Mouse (Mus musculus): ENCODE results near the gene Mtss1l. TPM values are rescaled to one million over a fixed set of nuclear protein-coding genes. Genes with fewer than 3 reads are reported as not detected.

The Mtss1l gene
- polyA plus RNA-seq, 1 experiment from 2014 or later = 19.2 TPM

GRCm38 (mm10) chr8:110719898-110720653 lies 1.2 kb upstream of the Mtss1l start:
- Histone ChIP-seq H3K27me3 (no peaks in the 10 kb centered on the region), H3K4me2 (peak overlapping the region; percentile 93), H3K27ac (peak overlapping the region; percentile 92), H3K9ac (replicated peaks) (no peak overlapping the region; the same call in 1 of the 2 replicates), H3K9me3 (no peaks in the 10 kb centered on the region), H3K4me3 (replicated peaks) (0 out of 2 replicates have a peak overlapping the region, but pooled peaks have one; percentile 80), H3K36me3 (peaks cover 18% of the 10 kb centered on the region), H3K4me1 (replicated peaks) (peaks cover 75% of the 10 kb centered on the region)
- no peak for ATAC-seq (ENCODE audit: insufficient number of reproducible peaks, insufficient read depth, low FRiP score, low TSS enrichment, low read depth)
- 52% methylated on average over 6 of the region's 6 CpGs for WGBS

GRCm38 (mm10) chr8:110721606-110722413 lies 534 bp downstream of the Mtss1l start:
- Histone ChIP-seq H3K9me3 (no peaks in the 10 kb centered on the region), H3K36me3 (peaks cover 33% of the 10 kb centered on the region), H3K9ac (replicated peaks) (peak overlapping the region; percentile 89), H3K4me2 (peak overlapping the region; percentile 93), H3K4me1 (replicated peaks) (peaks cover 89% of the 10 kb centered on the region), H3K4me3 (replicated peaks) (peak overlapping the region; percentile 80), H3K27me3 (no peaks in the 10 kb centered on the region), H3K27ac (peak overlapping the region; percentile 92)
- WGBS = under 1% methylated on average over 34 of the region's 59 CpGs
- ATAC-seq (ENCODE audit: insufficient number of reproducible peaks, insufficient read depth, low FRiP score, low TSS enrichment, low read depth) = peak; percentile 38

GRCm38 (mm10) chr8:110722414-110723011 lies 1.2 kb downstream of the Mtss1l start:
- 48% methylated on average over 11 of the region's 11 CpGs for WGBS
- no peaks in the 10 kb centered on the region for H3K27me3 ChIP-seq
- peaks cover 86% of the 10 kb centered on the region for H3K4me1 ChIP-seq (replicated peaks)
- no peaks in the 10 kb centered on the region for H3K9me3 ChIP-seq
- ATAC-seq (ENCODE audit: insufficient number of reproducible peaks, insufficient read depth, low FRiP score, low TSS enrichment, low read depth) = no peak
- H3K27ac ChIP-seq = peak overlapping the region; percentile 92
- H3K4me2 ChIP-seq = peak overlapping the region; percentile 93
- H3K9ac ChIP-seq (replicated peaks) = peak overlapping the region; percentile 89
- peaks cover 40% of the 10 kb centered on the region for H3K36me3 ChIP-seq
- peak overlapping the region; percentile 80 for H3K4me3 ChIP-seq (replicated peaks)

- Histone ChIP-seq H3K27me3 (no peaks in the 10 kb centered on the region), H3K27ac (peak overlapping the region; percentile 90), H3K36me3 (peaks cover 60% of the 10 kb centered on the region), H3K9me3 (no peaks in the 10 kb centered on the region), H3K4me1 (replicated peaks) (peaks cover 67% of the 10 kb centered on the region), H3K4me3 (replicated peaks) (no peak overlapping the region), H3K9ac (replicated peaks) (no peak overlapping the region), H3K4me2 (peak overlapping the region; percentile 93)
- no peak for ATAC-seq (ENCODE audit: insufficient number of reproducible peaks, insufficient read depth, low FRiP score, low TSS enrichment, low read depth)
- WGBS = 63% methylated on average over 3 of the region's 3 CpGs
Measured at GRCm38 (mm10) chr8:110724493-110724892, 3.2 kb downstream of the Mtss1l start.

GRCm38 (mm10) chr8:110725084-110725838 lies 4.0 kb downstream of the Mtss1l start:
- 56% methylated on average over 7 of the region's 7 CpGs for WGBS
- Histone ChIP-seq H3K27ac (peak overlapping the region; percentile 90), H3K36me3 (peaks cover 68% of the 10 kb centered on the region), H3K4me2 (peak overlapping the region; percentile 93), H3K9ac (replicated peaks) (peak overlapping the region; percentile 44; the same call in 1 of the 2 replicates), H3K4me1 (replicated peaks) (peaks cover 59% of the 10 kb centered on the region), H3K27me3 (no peaks in the 10 kb centered on the region), H3K4me3 (replicated peaks) (0 out of 2 replicates have a peak overlapping the region, but pooled peaks have one; percentile 3), H3K9me3 (no peaks in the 10 kb centered on the region)
- no peak for ATAC-seq (ENCODE audit: insufficient number of reproducible peaks, insufficient read depth, low FRiP score, low TSS enrichment, low read depth)

GRCm38 (mm10) chr8:110726893-110727292 lies 5.6 kb downstream of the Mtss1l start:
- WGBS = 10% methylated on average over 18 of the region's 18 CpGs
- Histone ChIP-seq H3K4me1 (replicated peaks) (peaks cover 51% of the 10 kb centered on the region), H3K27ac (no peak overlapping the region), H3K9ac (replicated peaks) (no peak overlapping the region), H3K9me3 (no peaks in the 10 kb centered on the region), H3K4me3 (replicated peaks) (no peak overlapping the region), H3K27me3 (no peaks in the 10 kb centered on the region), H3K36me3 (peaks cover 84% of the 10 kb centered on the region), H3K4me2 (peak overlapping the region; percentile 13; the same call in 1 of the 2 replicates)
- no peak for ATAC-seq (ENCODE audit: insufficient number of reproducible peaks, insufficient read depth, low FRiP score, low TSS enrichment, low read depth)

- WGBS = 96% methylated on average over 8 of the region's 8 CpGs
- Histone ChIP-seq H3K9me3 (no peaks in the 10 kb centered on the region), H3K4me2 (no peak overlapping the region), H3K36me3 (peaks cover 100% of the 10 kb centered on the region), H3K9ac (replicated peaks) (no peak overlapping the region), H3K27me3 (no peaks in the 10 kb centered on the region), H3K4me3 (replicated peaks) (no peak overlapping the region), H3K27ac (no peak overlapping the region), H3K4me1 (replicated peaks) (peaks cover 8% of the 10 kb centered on the region; the same call in 1 of the 2 replicates)
- ATAC-seq (ENCODE audit: insufficient number of reproducible peaks, insufficient read depth, low FRiP score, low TSS enrichment, low read depth) = no peak
Measured at GRCm38 (mm10) chr8:110731346-110731859, 10.1 kb downstream of the Mtss1l start.

- Histone ChIP-seq H3K4me3 (replicated peaks) (no peak overlapping the region), H3K4me2 (no peak overlapping the region), H3K4me1 (replicated peaks) (no peaks in the 10 kb centered on the region), H3K9me3 (no peaks in the 10 kb centered on the region), H3K27me3 (no peaks in the 10 kb centered on the region), H3K27ac (no peak overlapping the region), H3K36me3 (peaks cover 100% of the 10 kb centered on the region), H3K9ac (replicated peaks) (no peak overlapping the region)
- WGBS = 91% methylated on average over 8 of the region's 8 CpGs
- no peak for ATAC-seq (ENCODE audit: insufficient number of reproducible peaks, insufficient read depth, low FRiP score, low TSS enrichment, low read depth)
Measured at GRCm38 (mm10) chr8:110733036-110733435, 11.8 kb downstream of the Mtss1l start.

GRCm38 (mm10) chr8:110738591-110739195 lies 17.4 kb downstream of the Mtss1l start:
- Histone ChIP-seq H3K27me3 (no peaks in the 10 kb centered on the region), H3K4me2 (no peak overlapping the region), H3K27ac (no peak overlapping the region), H3K36me3 (peaks cover 72% of the 10 kb centered on the region), H3K4me3 (replicated peaks) (no peak overlapping the region), H3K9me3 (no peaks in the 10 kb centered on the region), H3K9ac (replicated peaks) (no peak overlapping the region), H3K4me1 (replicated peaks) (no peaks in the 10 kb centered on the region)
- ATAC-seq (ENCODE audit: insufficient number of reproducible peaks, insufficient read depth, low FRiP score, low TSS enrichment, low read depth) = no peak
- WGBS = 94% methylated on average over 35 of the region's 35 CpGs

- WGBS = 93% methylated on average over 5 of the region's 5 CpGs
- H3K9ac ChIP-seq (replicated peaks) = no peak overlapping the region
- H3K4me1 ChIP-seq (replicated peaks) = no peaks in the 10 kb centered on the region
- H3K9me3 ChIP-seq = no peaks in the 10 kb centered on the region
- H3K4me3 ChIP-seq (replicated peaks) = no peak overlapping the region
- H3K4me2 ChIP-seq = no peak overlapping the region
- no peak for ATAC-seq (ENCODE audit: insufficient number of reproducible peaks, insufficient read depth, low FRiP score, low TSS enrichment, low read depth)
- no peaks in the 10 kb centered on the region for H3K27me3 ChIP-seq
- peaks cover 51% of the 10 kb centered on the region for H3K36me3 ChIP-seq
- H3K27ac ChIP-seq = no peak overlapping the region
Measured at GRCm38 (mm10) chr8:110740629-110741175, 19.4 kb downstream of the Mtss1l start.
